Mouse (Mus musculus): ENCODE measurements around the gene Cep170b. TPM values are rescaled to one million over a fixed set of nuclear protein-coding genes. Genes with fewer than 3 reads are reported as not detected.

The Cep170b gene
- polyA plus RNA-seq, 1 experiment from 2014 or later: 9.5 TPM

DNA sequence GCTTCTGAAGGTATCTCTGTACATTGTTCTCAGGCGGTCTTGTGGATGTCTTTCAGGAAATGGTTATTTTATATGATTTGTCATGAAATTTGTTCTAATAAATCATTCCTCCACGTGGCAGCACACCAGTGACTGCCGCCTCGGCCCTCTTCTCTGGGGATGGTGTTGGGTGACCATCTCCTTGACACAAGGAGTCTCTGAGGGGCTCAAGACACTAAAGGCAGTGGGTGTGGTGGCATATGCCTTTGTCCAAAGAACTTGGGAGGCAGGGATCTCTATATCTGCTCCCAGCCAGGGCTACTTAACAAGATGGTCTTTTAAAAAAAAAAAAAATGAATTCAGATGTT is 26.2 kb downstream of the Cep170b start:
- H3K9me3 ChIP-seq (ENCODE audit: control insufficient read depth, low read length): no peaks in the 10 kb centered on the region
- H3K36me3 ChIP-seq (ENCODE audit: control insufficient read depth, insufficient read depth, low read length): no peaks in the 10 kb centered on the region
- no peaks in the 10 kb centered on the region for H3K27me3 ChIP-seq (ENCODE audit: control insufficient read depth, insufficient read depth, low read length)
- ATAC-seq (ENCODE audit: insufficient number of reproducible peaks, low FRiP score, low TSS enrichment, low read depth) (no peak), DNase-seq (ENCODE audit: low spot score) (no peak)
- no peak overlapping the region for H3K4me2 ChIP-seq (ENCODE audit: low read depth, severe bottlenecking)
- H3K9ac ChIP-seq (ENCODE audit: low read length): no peak overlapping the region
- H3K4me1 ChIP-seq (ENCODE audit: control insufficient read depth, insufficient read depth, low read length): peaks cover 8% of the 10 kb centered on the region
- H3K27ac ChIP-seq (replicated peaks; ENCODE audit: low read depth, low read length): no peak overlapping the region
- whole genome bisulfite sequencing: 75% methylated on average over 4 of the region's 4 CpGs
- H3K4me3 ChIP-seq (ENCODE audit: low read depth, low read length): no peak overlapping the region

DNA sequence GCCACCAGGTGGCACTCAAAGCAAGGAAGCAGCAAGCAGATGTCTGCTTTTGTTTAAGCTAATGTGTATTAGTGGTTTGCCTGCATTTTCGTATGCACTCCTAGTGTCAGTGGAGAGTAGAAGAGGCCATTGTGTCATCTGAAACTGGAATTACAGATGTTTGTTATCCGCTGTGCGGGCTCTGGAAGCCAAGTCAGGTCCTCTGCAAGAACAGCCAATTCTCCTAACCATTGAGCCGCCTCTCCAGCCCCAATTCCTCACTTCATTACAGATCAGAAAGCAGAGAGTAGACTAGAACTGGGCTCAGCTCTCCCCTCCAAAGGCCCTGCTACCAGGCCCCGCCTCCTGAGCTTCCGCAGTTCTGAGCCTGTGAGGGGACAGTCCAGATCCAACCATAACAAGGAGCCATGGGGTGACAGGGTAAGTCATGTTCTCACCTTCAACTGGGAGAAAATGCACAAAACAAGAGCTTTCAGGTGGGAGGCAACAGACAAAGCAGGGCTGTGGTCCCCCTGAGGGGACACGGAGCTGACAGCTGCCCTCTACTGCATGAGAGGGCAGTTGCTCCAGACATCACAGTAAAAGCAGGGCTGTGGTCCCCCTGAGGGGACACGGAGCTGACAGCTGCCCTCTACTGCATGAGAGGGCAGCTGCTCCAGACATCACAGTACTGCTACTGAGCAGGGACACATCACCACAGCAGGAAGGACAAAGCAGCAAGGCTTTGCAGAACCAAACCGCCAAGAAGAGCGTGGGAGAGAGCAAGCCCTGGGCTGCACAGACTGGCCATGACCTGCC is 26.8 kb downstream of the Cep170b start:
- Histone ChIP-seq H3K4me1 (ENCODE audit: control insufficient read depth, insufficient read depth, low read length) (peaks cover 8% of the 10 kb centered on the region), H3K4me2 (ENCODE audit: low read depth, severe bottlenecking) (peak overlapping the region; percentile 17; the same call in 1 of the 2 replicates), H3K9me3 (ENCODE audit: control insufficient read depth, low read length) (no peaks in the 10 kb centered on the region), H3K9ac (ENCODE audit: low read length) (peak overlapping the region; percentile 45; the same call in 1 of the 2 replicates), H3K4me3 (ENCODE audit: low read depth, low read length) (no peak overlapping the region), H3K27me3 (ENCODE audit: control insufficient read depth, insufficient read depth, low read length) (no peaks in the 10 kb centered on the region), H3K36me3 (ENCODE audit: control insufficient read depth, insufficient read depth, low read length) (no peaks in the 10 kb centered on the region), H3K27ac (replicated peaks; ENCODE audit: low read depth, low read length) (0 out of 2 replicates have a peak overlapping the region, but pooled peaks have one; percentile 21)
- DNase-seq (ENCODE audit: low spot score): peak; percentile 50
- no peak; the same call in 1 of the 2 replicates for ATAC-seq (ENCODE audit: insufficient number of reproducible peaks, low FRiP score, low TSS enrichment, low read depth)
- 20% methylated on average over 10 of the region's 10 CpGs for WGBS

DNA sequence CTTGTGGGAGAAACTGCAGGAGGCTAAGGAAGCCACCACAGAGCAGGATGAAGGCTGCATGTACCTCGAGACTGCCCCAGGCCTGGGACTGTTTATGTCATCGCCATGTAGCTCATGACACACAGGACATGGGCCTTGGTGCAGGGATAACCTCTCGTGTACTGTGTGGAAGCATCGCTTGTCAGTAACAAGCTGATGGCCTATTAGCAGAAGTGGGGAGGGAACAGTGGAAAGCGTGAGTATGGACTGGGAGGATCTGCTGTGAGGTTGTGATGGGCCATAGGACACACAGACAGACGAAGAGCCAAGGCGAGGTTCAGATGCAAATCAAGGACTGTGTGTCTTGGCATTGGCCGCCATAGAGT is 27.3 kb downstream of the Cep170b start:
- H3K27ac ChIP-seq (replicated peaks; ENCODE audit: low read depth, low read length): no peak overlapping the region
- no peak overlapping the region for H3K4me3 ChIP-seq (ENCODE audit: low read depth, low read length)
- DNase-seq (ENCODE audit: low spot score) (no peak), ATAC-seq (ENCODE audit: insufficient number of reproducible peaks, low FRiP score, low TSS enrichment, low read depth) (no peak; the same call in 1 of the 2 replicates)
- H3K27me3 ChIP-seq (ENCODE audit: control insufficient read depth, insufficient read depth, low read length): no peaks in the 10 kb centered on the region
- no peak overlapping the region for H3K4me2 ChIP-seq (ENCODE audit: low read depth, severe bottlenecking)
- peaks cover 8% of the 10 kb centered on the region for H3K4me1 ChIP-seq (ENCODE audit: control insufficient read depth, insufficient read depth, low read length)
- no peaks in the 10 kb centered on the region for H3K36me3 ChIP-seq (ENCODE audit: control insufficient read depth, insufficient read depth, low read length)
- WGBS: 75% methylated on average over 8 of the region's 8 CpGs
- H3K9me3 ChIP-seq (ENCODE audit: control insufficient read depth, low read length): no peaks in the 10 kb centered on the region
- H3K9ac ChIP-seq (ENCODE audit: low read length): no peak overlapping the region

DNA sequence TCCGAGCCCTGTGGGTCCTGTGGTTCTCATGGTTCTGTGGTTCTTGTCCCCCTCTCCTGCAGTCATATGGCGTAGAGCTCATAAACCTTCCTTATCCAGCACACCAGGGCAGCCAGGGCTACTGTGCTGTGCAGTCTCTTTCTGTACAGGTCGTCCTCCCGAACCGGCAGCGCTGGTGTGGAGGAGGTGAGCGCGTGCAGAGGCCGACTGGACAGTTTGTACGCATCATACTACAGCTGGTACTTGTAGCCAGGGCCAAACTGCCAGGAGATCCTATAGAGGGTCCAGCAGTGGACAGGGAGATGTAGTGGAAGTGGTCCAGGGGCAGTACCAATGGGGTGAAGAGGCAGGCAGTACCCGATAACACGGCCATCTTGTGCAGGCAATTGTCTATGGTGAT is 30.7 kb downstream of the Cep170b start:
- ATAC-seq (ENCODE audit: insufficient number of reproducible peaks, low FRiP score, low TSS enrichment, low read depth): no peak
- DNase-seq (ENCODE audit: low spot score): no peak
- H3K4me1 ChIP-seq (ENCODE audit: control insufficient read depth, insufficient read depth, low read length): peaks cover 8% of the 10 kb centered on the region
- 87% methylated on average over 12 of the region's 12 CpGs for WGBS
- no peaks in the 10 kb centered on the region for H3K36me3 ChIP-seq (ENCODE audit: control insufficient read depth, insufficient read depth, low read length)
- no peak overlapping the region for H3K4me3 ChIP-seq (ENCODE audit: low read depth, low read length)
- no peaks in the 10 kb centered on the region for H3K9me3 ChIP-seq (ENCODE audit: control insufficient read depth, low read length)
- no peak overlapping the region for H3K27ac ChIP-seq (replicated peaks; ENCODE audit: low read depth, low read length)
- H3K4me2 ChIP-seq (ENCODE audit: low read depth, severe bottlenecking): no peak overlapping the region
- H3K9ac ChIP-seq (ENCODE audit: low read length): no peak overlapping the region
- no peaks in the 10 kb centered on the region for H3K27me3 ChIP-seq (ENCODE audit: control insufficient read depth, insufficient read depth, low read length)

DNA sequence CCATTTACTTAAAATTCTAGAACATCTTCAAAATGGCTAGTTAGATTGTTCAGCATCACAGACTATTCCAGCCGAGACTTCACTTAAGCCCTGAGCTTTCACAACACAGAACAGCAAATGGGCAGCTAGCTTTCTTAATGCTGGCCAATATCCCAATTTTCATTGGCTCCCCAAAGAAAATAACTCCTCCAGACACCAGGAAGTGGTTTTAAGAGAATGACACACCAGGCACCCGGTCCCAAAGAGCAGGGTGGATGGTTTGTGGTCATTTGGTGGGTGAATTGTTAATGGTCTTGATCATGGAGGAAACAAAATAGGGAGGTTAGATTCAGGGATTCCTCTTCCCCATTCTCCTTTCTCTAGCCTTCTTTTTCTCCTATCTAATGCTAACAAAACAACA is 32.1 kb downstream of the Cep170b start:
- ATAC-seq (ENCODE audit: insufficient number of reproducible peaks, low FRiP score, low TSS enrichment, low read depth) (no peak), DNase-seq (ENCODE audit: low spot score) (no peak)
- Histone ChIP-seq H3K9me3 (ENCODE audit: control insufficient read depth, low read length) (no peaks in the 10 kb centered on the region), H3K27me3 (ENCODE audit: control insufficient read depth, insufficient read depth, low read length) (no peaks in the 10 kb centered on the region), H3K4me1 (ENCODE audit: control insufficient read depth, insufficient read depth, low read length) (no peaks in the 10 kb centered on the region), H3K4me2 (ENCODE audit: low read depth, severe bottlenecking) (no peak overlapping the region), H3K27ac (replicated peaks; ENCODE audit: low read depth, low read length) (no peak overlapping the region), H3K9ac (ENCODE audit: low read length) (no peak overlapping the region), H3K4me3 (ENCODE audit: low read depth, low read length) (no peak overlapping the region), H3K36me3 (ENCODE audit: control insufficient read depth, insufficient read depth, low read length) (no peaks in the 10 kb centered on the region)
- 56% methylated on average over 2 of the region's 2 CpGs for WGBS

DNA sequence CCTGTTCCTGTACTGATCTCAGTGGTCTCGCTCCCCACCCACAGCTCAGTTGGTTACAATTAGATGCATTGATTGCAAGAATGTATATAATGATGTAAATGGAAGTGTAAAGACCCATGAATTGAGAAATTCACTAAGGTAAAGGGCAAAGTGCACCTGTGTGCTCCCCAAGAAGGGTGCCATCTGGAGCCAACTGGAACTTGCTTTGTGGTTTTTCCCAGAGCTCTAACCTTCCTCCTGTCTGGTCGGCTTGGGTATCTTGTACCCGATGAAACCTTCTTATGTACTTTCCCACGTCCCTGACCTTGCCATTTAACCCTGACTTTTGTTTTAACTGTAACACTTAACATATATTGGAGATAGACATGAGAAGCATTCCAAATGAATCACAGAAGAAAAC is 35.6 kb downstream of the Cep170b start:
- no peak overlapping the region for H3K9ac ChIP-seq (ENCODE audit: low read length)
- no peaks in the 10 kb centered on the region for H3K27me3 ChIP-seq (ENCODE audit: control insufficient read depth, insufficient read depth, low read length)
- ATAC-seq (ENCODE audit: insufficient number of reproducible peaks, low FRiP score, low TSS enrichment, low read depth): no peak
- H3K36me3 ChIP-seq (ENCODE audit: control insufficient read depth, insufficient read depth, low read length): no peaks in the 10 kb centered on the region
- no peak for DNase-seq (ENCODE audit: low spot score)
- WGBS: 84% methylated on average over 4 of the region's 4 CpGs
- H3K9me3 ChIP-seq (ENCODE audit: control insufficient read depth, low read length): no peaks in the 10 kb centered on the region
- H3K27ac ChIP-seq (replicated peaks; ENCODE audit: low read depth, low read length): no peak overlapping the region
- no peak overlapping the region for H3K4me3 ChIP-seq (ENCODE audit: low read depth, low read length)
- no peaks in the 10 kb centered on the region for H3K4me1 ChIP-seq (ENCODE audit: control insufficient read depth, insufficient read depth, low read length)
- no peak overlapping the region for H3K4me2 ChIP-seq (ENCODE audit: low read depth, severe bottlenecking)

DNA sequence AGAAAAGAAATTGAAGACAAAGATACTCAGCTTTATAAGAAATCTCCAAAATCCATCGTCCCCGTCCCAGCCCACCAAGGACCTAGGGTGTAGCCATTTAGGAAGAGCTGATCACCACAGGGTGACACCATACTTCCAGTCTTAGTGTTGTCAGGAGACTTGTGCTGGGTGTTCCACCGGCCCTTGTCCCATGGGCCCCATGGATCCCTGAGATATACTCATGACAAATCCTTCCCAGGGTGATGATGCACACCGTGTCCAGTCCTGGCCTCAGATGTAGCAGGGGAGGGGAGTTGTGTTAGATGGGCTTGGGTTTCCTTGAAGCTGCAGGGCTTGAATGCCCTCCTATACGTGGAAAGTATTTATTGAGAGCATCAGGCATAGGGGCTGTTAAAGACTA is 37.6 kb downstream of the Cep170b start:
- DNase-seq (ENCODE audit: low spot score) (no peak), ATAC-seq (ENCODE audit: insufficient number of reproducible peaks, low FRiP score, low TSS enrichment, low read depth) (no peak)
- H3K27me3 ChIP-seq (ENCODE audit: control insufficient read depth, insufficient read depth, low read length): no peaks in the 10 kb centered on the region
- 85% methylated on average over 5 of the region's 5 CpGs for WGBS
- H3K36me3 ChIP-seq (ENCODE audit: control insufficient read depth, insufficient read depth, low read length): no peaks in the 10 kb centered on the region
- H3K4me3 ChIP-seq (ENCODE audit: low read depth, low read length): no peak overlapping the region
- no peak overlapping the region for H3K4me2 ChIP-seq (ENCODE audit: low read depth, severe bottlenecking)
- H3K9ac ChIP-seq (ENCODE audit: low read length): no peak overlapping the region
- H3K4me1 ChIP-seq (ENCODE audit: control insufficient read depth, insufficient read depth, low read length): no peaks in the 10 kb centered on the region
- no peaks in the 10 kb centered on the region for H3K9me3 ChIP-seq (ENCODE audit: control insufficient read depth, low read length)
- no peak overlapping the region for H3K27ac ChIP-seq (replicated peaks; ENCODE audit: low read depth, low read length)

DNA sequence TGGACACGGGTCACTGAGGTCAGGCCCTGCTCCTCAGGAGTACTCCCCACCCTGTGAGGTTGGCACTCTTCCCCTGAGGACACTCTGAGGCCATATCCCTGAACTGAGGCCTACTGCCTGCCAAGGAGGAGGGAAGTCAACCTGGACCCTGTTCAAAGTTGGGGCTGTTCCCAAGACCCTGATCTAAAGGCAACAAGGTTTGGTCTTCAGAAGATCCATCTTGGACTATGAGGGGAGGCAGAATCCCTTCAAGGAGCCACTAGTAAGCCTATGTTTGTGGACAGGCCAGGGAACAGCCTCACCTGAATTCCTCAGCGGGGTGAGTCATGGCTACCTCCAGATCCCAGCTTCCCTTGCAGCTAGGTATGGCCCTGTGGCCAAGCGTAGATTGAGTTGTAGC is 39.2 kb downstream of the Cep170b start:
- DNase-seq (ENCODE audit: low spot score) (no peak), ATAC-seq (ENCODE audit: insufficient number of reproducible peaks, low FRiP score, low TSS enrichment, low read depth) (no peak)
- WGBS: 86% methylated on average over 3 of the region's 3 CpGs
- H3K9ac ChIP-seq (ENCODE audit: low read length): no peak overlapping the region
- no peaks in the 10 kb centered on the region for H3K27me3 ChIP-seq (ENCODE audit: control insufficient read depth, insufficient read depth, low read length)
- H3K9me3 ChIP-seq (ENCODE audit: control insufficient read depth, low read length): no peaks in the 10 kb centered on the region
- H3K36me3 ChIP-seq (ENCODE audit: control insufficient read depth, insufficient read depth, low read length): no peaks in the 10 kb centered on the region
- H3K4me1 ChIP-seq (ENCODE audit: control insufficient read depth, insufficient read depth, low read length): no peaks in the 10 kb centered on the region
- H3K4me2 ChIP-seq (ENCODE audit: low read depth, severe bottlenecking): no peak overlapping the region
- no peak overlapping the region for H3K4me3 ChIP-seq (ENCODE audit: low read depth, low read length)
- H3K27ac ChIP-seq (replicated peaks; ENCODE audit: low read depth, low read length): no peak overlapping the region
